Mouse (Mus musculus) brain, embryonic 14.5 days (tissue): Measurements from ENCODE around the gene Ppp1r26.

Source experiments
- CTCF ChIP-seq: fragments of 200-500 bp; IDR thresholded peaks from 2 replicates; pipeline ENCODE4 v1.5.1; 2012; ENCODE audit warnings: inconsistent platforms, mild to moderate bottlenecking, moderate library complexity, borderline replicate concordance; ENCODE audit not compliant: insufficient read depth, insufficient read length; ENCODE audit errors: extremely low read depth
- POLR2A ChIP-seq: fragments of 200-500 bp; IDR thresholded peaks from 2 replicates; pipeline ENCODE4 v1.6.1; 2012; ENCODE audit warnings: mild to moderate bottlenecking, inconsistent platforms, borderline replicate concordance; ENCODE audit not compliant: poor library complexity, insufficient read depth, insufficient read length, severe bottlenecking; ENCODE audit errors: extremely low read depth

DNA sequence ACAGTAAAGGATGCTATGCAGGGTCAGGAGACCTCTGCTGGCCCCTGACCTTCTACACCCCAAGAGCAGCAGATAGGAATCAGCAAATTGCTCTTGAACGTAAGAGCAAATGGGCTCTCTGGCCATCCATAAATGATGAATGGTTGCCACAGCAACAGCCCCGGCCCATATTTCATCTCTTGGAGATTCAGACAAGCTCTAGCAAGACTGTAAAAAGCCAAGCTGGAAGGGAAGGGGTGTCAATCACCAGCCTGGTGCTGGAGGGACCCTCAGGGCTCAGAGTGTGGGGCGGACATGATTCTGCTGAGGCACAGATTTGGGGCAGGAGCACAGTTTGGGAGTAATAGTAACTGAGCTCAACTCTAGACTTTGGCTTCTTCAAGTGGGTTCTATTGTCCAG lies 37.0 kb upstream of the Ppp1r26 start:
- no peak for TF ChIP-seq CTCF
- no peak for TF ChIP-seq POLR2A
